Mouse (Mus musculus): ENCODE measurements around the gene Kifc1. TPM values are rescaled to one million over a fixed set of nuclear protein-coding genes. Genes with fewer than 3 reads are reported as not detected.

Gene Kifc1
- 1 to 10 TPM; 1.5 to 2.5 TPM for polyA plus RNA-seq (2017; shearing (Covaris generic))

GRCm38 (mm10) chr17:33890533-33891059, at the start of gene Kifc1:
Kifc1 (minus strand) TSS chr17:33890661.
- ATAC-seq, result peak; percentile 96

- ATAC-seq, result no peak
Measured at GRCm38 (mm10) chr17:33938783-33939182, 48.3 kb upstream of the Kifc1 start.

- no peak for ATAC-seq
Measured at GRCm38 (mm10) chr17:33936993-33937392, 46.5 kb upstream of the Kifc1 start.

- no peak for ATAC-seq
Measured at GRCm38 (mm10) chr17:33935422-33936055, 45.1 kb upstream of the Kifc1 start.

GRCm38 (mm10) chr17:33932970-33933369, 42.5 kb upstream of the Kifc1 start:
- no peak for ATAC-seq

GRCm38 (mm10) chr17:33932448-33932847, 42.0 kb upstream of the Kifc1 start:
- ATAC-seq, result no peak

GRCm38 (mm10) chr17:33931947-33932346, 41.5 kb upstream of the Kifc1 start:
- no peak for ATAC-seq

- peak; percentile 24 for ATAC-seq
Measured at GRCm38 (mm10) chr17:33931159-33931866, 40.9 kb upstream of the Kifc1 start.

GRCm38 (mm10) chr17:33930280-33931158, 40.1 kb upstream of the Kifc1 start:
- ATAC-seq, result peak; percentile 34

GRCm38 (mm10) chr17:33929371-33930279, 39.2 kb upstream of the Kifc1 start, which contains the start of gene Rgl2:
Rgl2 (plus strand) TSS chr17:33929543.
- ATAC-seq, result peak; percentile 59

GRCm38 (mm10) chr17:33928251-33928947, 37.9 kb upstream of the Kifc1 start:
- no peak for ATAC-seq

- no peak for ATAC-seq
Measured at GRCm38 (mm10) chr17:33926207-33926932, 35.9 kb upstream of the Kifc1 start.

- ATAC-seq, result no peak
Measured at GRCm38 (mm10) chr17:33925406-33926116, 35.1 kb upstream of the Kifc1 start.

GRCm38 (mm10) chr17:33924577-33925283, 34.3 kb upstream of the Kifc1 start:
- ATAC-seq, result no peak

- no peak for ATAC-seq
Measured at GRCm38 (mm10) chr17:33921361-33921760, 30.9 kb upstream of the Kifc1 start.

- ATAC-seq, result peak; percentile 36
Measured at GRCm38 (mm10) chr17:33920282-33921097, 30.0 kb upstream of the Kifc1 start.

GRCm38 (mm10) chr17:33919351-33920281, 29.2 kb upstream of the Kifc1 start:
- peak; percentile 56 for ATAC-seq

Data from activated CD4-positive, CD25-positive, alpha-beta regulatory T cell, adult 4 months (primary cell).